Mouse (Mus musculus): ENCODE measurements around the gene Akap1.
A peak's percentile ranks its signal among the peaks of the same experiment; 100 is the strongest.
"Not testable (repeated sequence)": the region's sequence is repeated elsewhere in the genome, so short reads cannot be mapped to it uniquely, and the experiment has no call there.

Gene Akap1

DNA sequence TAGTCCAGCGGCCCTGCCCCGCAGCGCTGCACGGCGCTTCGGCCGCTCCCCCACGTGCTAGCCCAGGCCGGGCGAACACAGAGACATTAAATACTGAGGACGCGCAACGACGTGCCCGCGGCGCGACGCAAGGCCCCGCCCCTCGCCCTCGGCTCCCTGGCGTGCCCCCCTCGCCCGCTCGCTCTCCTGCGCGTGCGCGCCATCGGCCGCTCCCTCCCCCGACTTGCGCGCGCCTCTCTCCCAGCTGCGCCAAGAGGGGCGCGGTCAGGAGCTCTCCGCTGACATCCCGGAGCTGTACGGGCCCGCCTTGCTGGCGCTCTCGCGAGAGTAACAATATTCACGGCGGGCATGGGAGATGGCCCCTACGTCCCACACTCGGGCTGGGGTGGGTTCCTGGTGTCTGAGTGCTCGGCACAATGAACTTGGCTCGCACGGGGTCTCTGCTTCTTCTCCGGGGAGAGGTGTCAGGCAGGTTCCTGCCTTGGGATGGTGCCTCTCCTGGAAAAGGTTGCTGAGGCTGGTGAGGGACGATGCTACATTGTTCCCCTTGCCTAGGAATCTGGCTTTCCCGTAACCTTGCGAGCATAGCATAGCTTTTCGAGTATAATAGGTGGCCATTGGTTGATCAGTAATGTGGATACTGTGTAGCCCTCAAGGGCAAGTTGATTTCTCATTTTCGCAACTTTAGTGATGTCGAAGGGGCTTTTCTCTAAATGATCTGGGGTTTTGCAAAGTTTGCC, at the start of gene Akap1:
TSS of gene Akap1 (minus strand) at position 129 of the 740 bp plus-strand sequence.
- DNase-seq (ENCODE audit: low read depth, low spot score) = peak; percentile 98

DNA sequence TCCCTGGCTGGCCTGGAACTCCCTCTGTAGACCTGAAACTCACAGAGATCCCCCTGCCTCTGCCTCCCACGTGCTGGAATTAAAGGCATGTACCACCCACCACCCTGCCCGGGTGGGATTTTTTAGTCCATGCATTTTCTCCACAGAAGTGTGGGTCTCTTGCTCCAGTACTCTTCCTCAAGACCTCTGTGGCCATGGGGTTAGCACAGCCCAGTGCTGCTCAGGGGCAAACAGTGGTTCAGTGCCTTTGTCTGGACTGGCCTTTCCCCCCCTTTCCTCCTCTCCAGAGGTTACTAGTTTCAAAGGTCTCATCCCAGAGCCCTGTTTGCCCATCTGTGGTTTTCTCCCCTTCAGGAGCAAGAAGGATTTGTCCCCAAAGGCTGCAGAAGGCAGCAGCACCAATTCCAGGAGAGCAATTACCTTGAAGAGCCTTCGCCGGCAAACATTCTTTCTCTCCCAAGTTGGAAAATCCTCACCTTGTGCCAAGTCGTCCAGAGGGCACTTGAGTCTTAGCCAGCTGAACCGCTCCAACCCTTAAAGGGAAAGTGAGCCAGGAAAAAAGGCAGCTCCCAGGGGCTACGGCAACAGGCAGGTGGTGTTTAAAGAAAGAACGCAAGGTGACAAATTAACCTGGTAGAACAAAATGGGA, 45.1 kb upstream of the Akap1 start:
- no peak for DNase-seq (ENCODE audit: low read depth, low spot score)

DNA sequence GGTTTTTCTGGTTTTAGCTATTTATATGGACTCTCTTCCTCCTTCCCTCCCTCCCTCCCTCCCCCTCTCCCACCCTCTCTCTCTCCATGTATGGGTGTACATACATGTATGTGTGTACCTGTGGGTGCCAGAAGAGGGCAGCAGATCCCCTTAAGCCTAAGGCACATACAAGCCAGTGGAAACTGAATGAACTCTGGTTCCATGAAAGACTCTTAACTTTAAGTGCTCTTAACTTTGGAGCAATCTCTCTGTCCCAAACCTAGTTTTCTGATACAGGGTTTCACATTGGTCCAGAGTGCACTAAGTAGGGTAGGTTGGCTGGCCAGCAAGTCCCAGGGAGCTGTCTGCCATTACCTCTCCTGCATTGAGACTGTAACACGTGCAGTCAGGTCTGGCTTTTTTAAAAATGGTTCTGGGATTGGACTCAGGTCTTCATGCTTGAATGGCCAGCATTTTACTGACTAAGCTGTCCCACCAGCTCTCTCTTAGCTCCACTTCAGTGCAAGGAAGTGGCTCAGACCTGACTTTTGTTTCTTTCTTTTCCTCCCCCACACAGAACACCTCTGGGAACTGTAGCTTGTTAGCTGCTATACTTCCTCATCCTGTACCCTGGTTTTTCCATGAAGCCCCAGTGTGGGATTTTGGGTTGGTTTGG, 44.3 kb upstream of the Akap1 start:
- peak; percentile 75 for DNase-seq (ENCODE audit: low read depth, low spot score)

DNA sequence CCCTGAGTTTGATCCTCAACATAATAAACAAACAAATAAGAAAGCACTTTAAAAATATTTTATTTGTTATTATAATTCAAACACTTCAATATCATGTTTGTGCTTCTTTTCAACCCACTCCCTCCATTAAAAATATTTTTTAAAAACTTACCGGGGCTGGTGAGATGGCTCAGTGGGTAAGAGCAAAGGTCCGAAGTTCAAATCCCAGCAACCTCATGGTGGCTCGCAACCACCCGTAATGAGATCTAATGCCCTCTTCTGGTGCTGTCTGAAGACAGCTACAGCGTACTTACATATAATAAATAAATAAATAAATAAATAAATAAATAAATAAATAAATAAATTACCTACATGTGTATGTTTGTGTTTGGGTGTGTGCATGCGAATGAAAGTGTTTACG, 43.5 kb upstream of the Akap1 start:
- no peak for DNase-seq (ENCODE audit: low read depth, low spot score)

DNA sequence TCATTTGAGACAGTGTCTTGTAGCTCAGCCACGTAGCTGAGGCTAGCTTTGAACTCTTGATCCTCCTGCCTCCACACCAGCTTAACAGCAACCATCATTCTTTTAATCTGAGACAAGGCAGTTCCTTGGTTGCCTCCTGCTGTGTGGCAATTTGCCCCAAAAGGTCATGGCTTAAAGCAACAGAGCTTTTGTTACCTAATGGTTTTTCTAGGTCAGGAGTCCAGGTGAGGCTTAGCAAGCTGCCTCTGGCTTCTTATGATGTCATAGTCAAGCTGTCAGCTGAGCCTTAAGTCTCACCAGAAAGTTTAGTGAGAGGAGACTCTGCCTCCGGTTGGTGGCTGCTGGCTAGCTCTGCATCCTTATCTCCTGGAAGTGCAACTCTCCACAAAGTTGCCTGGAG, 41.2 kb upstream of the Akap1 start:
- DNase-seq (ENCODE audit: low read depth, low spot score) = no peak

DNA sequence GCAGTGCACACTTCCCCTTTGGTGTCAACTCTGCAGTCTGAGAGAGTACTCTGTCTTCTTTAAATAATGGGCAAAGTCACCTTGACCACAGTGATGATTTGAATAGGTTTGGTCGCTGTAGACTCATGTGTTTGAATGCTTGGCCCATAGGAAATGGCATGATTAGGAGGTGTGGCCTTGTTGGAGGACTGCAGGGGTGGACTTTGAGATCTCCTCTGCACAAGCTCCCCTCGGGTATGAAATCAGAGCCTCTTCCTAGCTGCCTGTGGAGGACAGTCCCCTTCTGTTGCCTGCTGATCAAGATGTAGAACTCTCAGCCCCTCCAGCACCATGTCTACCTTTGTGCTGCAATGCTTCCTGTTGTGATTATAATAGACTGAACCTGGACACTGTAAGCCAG, 39.7 kb upstream of the Akap1 start:
- DNase-seq (ENCODE audit: low read depth, low spot score) = peak; percentile 46

DNA sequence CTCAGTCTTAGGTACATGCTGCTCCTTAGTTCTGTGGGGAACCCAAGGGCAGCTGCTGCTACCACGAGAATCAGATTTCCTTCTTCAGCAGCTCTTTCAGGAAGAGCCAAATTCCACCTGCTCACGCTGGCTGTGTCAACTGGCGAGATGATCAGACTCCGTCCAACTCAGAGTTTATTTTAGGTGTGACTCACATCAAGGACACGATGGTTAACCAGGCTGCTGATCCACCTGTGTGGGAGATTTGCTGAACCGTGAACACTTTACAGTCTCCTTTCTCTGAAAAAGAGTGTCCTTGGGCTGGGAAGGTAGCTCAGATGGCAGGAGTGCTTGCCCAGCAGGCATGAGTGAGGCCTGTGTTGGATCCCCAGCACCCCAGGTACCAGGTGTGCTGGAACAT, 38.4 kb upstream of the Akap1 start:
- no peak for DNase-seq (ENCODE audit: low read depth, low spot score)

DNA sequence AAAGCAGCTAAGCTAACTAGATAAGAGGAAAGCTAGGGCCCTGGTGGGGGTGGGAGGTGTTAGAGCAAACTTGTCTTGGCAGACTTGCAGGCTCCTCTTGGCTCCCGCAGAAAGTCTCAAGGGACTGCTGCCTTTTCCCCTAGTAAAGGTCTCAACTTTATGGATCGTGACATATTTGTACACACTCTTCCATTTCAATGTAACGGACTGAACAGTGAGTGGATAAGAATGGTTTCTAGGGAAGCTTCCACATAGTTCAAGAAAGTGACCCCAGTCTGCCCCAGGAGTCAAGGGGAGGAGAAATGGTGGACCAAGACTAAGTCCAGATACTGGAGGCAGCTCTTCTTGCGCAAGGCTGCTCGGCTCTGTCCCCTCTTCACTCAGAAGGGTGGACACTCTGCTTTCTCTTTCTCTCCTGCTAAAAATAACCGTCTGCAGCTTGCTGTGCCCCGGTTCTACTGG, 37.0 kb upstream of the Akap1 start:
- DNase-seq (ENCODE audit: low read depth, low spot score) = no peak

DNA sequence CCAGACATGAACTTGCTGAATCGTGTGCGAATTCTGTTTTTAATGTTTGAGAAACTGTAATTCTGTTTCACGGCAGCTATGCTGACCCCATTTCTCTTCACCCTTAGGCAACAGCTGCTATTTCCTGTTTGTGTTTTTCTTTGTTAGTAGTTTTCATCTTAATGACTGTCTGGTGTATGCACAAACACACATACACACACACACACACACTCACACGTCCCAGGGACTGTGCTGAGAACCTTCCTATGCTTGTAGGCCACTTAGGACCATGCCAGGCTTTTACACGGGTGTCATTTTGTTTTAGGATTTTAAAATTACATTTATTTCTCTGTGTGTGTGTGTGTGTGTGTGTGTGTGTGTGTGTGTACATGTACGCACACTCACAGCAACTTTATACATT, 35.2 kb upstream of the Akap1 start:
- DNase-seq (ENCODE audit: low read depth, low spot score) = no peak

DNA sequence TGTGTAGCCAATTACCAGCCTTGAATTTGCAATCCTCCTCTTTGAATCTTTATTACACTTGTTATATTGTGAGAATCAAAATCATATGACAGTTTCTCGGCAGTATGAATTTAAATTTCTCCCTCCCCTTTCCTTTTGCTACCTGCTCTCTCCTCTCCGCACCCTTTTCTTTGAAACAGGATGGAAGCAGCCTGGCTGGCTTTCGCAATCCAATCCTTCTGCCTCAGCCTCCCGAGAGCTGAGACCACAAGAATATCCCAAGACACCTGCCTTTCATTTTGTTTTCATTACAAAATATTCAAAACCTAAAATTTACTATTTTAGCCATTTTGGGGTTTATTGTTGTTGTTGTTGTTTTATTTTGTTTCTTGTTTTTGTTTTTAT, 34.0 kb upstream of the Akap1 start:
- DNase-seq (ENCODE audit: low read depth, low spot score) = no peak

DNA sequence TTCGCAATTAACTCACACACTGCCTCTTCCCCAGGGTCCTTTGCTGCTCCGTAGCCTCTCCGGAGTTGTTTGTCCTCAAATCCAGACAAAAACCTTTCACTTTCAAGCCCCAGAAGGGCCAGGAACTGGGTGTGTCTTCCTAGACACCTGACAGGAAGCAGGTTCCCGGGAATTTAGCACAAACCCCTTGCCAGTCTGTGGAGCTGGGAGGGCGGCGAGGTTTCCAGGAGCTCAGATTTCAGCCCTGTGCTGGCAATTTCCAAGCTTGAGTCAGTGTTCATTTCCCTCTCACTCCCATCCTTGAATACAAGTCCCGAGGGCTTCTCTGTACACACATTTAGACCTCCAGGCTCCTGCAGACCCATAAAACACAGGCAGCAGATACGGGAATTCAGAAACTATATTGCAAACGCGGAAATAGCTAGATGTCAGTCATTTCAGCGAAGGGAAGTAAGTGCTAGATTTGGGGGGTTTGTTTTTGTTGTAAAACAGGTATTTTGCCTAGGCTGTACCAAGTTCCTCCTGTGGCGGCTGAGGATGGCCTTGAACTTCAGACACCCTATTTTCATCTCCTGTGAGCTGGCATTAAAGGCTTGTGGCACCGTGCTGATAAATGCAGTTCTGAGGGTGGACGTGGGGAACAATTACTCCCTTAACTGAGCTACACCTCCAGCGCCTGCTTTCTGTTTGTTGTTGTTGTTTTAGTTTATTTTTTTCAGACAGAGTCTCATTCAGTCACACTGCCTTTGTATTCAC, 33.4 kb upstream of the Akap1 start:
- no peak for DNase-seq (ENCODE audit: low read depth, low spot score)

DNA sequence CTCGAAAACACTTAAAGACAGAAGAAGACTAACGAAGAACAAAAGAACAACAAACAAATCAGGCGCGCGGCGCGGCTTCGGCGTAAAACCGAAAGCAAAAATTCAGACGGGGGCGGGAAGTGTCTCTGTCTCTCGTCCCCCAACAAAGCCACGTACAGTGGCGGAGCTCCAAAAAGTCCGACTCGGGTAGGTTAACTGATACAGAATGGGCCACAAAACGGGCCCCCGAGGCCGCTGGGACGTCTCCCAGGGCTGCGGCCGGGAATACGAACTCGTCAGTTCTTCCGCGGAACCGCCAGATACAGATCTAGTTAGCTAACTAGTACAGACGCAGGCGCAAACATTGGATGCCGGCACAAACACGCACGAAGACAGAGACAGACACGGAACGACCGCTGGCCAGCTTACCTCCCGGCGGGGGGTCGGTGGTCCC, 31.4 kb upstream of the Akap1 start:
- not testable (repeated sequence) for DNase-seq (ENCODE audit: low read depth, low spot score)

DNA sequence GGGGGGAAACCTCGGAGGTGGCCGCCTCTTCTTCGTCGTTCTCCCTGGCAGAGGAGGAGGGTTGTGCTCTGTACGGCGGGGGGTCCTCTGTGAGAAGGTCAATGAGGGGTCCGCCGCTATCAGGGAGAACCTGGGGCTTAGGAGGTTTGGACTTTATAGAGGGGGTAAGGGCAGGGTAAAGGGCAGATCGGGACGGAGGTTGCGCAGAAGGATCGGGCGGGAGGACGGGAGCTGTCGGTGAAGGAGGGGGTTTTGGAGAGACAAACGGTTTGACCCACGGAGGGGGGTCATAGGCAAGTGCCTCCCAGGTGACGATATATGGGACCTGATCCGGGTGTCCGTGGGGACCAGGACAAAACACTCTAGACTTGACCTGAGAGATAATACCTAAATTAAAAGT, 30.8 kb upstream of the Akap1 start:
- not testable (repeated sequence) for DNase-seq (ENCODE audit: low read depth, low spot score)

DNA sequence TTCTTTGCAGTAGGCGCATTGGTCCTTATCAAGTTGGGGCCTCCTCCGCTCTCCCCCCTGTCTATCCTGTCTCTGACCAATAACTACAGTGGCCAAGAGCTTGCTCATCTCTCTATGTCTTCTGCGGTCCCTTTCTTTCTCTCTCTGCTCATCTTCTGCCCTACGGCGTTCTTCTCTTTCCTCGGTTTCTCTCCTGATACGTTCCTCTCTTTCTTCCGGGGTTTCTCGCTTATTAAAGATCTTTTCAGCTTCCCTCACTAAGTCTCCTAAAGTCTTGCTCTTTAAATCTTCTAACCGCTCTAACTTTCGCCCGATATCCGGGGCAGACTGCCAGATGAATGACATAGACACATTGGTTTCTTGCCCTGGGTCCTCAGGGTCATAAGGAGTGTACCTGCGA, 29.9 kb upstream of the Akap1 start:
- DNase-seq (ENCODE audit: low read depth, low spot score) = not testable (repeated sequence)

DNA sequence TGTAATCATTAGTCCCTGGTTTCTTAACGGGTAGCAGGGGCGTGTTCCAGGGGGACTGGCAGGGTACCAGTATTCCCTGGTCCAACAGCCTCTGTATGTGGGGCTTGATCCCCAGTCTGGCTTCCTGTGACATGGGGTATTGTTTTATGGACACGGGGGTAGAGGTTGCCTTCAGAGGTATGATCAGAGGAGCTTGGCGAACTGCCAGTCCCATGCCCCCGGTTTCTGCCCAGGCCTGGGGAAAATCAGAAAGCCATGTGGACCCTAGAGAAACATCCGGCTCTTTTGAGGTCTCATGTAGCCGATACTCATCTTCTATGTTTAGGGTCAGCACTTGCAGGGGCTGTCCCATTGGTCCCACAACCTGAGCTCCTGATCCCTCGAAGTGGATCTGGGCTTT, 29.1 kb upstream of the Akap1 start:
- DNase-seq (ENCODE audit: low read depth, low spot score) = not testable (repeated sequence)

DNA sequence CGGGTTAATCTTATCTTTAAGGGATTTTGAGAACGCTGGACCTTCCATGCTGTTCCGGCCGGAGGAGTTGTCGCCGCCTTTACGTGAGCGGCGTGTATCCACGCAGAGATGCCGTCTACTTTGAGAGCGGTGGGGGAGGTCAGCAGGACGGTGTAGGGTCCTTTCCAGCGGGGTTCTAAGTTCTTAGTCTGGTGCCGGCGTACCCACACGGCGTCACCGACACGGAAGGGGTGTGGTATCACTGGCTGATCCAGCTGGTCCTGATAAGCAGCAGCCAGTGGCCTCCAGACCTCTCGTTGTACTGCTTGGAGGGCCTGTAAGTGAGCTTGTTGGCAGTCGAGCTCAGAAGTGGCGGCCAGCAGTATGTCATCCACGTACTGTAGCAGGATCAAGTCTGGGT, 28.4 kb upstream of the Akap1 start:
- not testable (repeated sequence) for DNase-seq (ENCODE audit: low read depth, low spot score)

DNA sequence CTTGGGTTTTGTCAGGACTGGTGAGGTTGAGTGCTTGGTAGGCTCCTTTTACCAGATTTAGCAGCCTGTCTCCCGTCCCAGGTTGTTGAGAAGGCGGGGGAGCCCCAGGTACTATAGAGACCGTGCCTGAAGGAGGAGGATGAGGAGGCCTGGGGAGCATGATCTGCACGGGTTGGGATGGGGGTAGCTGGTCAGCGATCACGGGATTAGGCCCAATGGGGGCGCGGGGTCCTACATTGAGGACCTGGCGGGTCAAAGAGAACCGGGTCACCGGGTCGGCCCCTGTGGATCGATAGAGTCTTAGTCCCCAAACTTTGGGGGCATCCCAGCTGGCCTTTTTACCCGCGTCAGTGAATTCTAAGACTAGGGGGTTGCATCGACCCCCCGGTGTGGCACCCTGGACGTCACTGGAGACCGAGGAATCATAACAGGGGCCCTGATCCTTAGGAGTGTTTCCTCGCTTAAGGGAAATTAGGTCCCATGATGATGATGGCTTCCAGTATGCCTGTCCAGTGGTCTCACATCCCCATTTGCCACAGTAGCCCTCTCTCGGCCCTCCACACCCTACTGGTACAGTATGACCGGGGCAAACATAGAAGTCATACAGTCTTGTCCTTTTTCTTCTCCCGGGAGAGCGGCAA, 27.7 kb upstream of the Akap1 start:
- not testable (repeated sequence) for DNase-seq (ENCODE audit: low read depth, low spot score)

DNA sequence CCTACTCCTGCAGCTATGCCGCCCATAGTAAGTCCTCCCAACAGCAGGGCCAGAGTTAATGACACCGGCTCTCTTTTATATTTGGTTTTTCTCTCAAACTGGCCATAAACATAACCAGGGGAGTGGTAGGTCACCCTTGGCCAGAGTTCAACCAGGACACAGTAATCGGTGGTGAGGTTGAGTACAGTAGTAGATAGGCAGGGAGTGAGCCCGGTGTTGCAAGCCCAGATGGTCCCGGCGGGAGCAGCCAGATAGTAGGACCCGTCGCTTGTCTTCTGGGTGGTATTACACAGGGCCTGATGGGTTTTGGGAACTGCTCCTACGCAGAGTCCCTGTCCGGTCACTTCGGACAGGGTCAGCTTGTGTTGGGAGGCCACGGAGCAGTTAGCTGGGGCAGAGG, 27.1 kb upstream of the Akap1 start:
- not testable (repeated sequence) for DNase-seq (ENCODE audit: low read depth, low spot score)

DNA sequence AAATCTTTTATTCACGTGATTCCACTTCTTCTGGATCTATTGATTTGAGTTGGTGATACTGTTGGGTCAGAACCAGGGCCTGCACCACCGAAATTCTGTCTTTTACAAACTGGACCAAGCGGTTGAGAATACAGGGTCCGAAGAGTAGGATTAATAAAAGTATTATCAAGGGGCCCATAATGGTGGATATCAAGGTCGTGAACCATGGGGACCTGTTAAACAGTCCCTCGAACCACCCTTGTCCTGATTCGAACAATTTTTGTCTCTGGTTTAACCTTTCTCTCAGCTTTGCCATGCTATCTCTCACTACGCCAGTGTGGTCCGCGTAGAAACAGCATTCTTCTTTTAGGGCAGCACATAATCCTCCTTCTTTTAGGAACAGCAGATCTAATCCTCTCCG, 26.5 kb upstream of the Akap1 start:
- DNase-seq (ENCODE audit: low read depth, low spot score) = not testable (repeated sequence)

DNA sequence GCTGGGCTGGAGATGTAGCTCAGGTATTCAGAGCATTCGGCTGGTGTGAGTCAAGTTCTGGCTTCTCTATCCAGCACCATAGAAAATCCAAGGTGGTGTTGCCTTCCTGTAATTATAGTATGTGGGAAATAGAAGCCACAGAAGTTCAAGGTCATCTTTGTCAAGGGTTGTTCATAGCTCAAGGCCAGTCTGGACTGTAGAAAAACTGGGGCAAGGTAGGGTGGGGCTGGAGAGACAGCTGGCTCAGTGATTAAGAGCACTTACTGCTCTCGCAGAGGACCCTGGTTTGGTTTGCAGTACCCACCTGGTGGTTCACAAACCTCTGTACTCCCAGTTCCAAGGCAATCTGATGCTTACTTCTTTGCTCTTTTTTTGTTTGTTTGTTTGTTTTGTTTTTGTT, 24.6 kb upstream of the Akap1 start:
- no peak for DNase-seq (ENCODE audit: low read depth, low spot score)

DNA sequence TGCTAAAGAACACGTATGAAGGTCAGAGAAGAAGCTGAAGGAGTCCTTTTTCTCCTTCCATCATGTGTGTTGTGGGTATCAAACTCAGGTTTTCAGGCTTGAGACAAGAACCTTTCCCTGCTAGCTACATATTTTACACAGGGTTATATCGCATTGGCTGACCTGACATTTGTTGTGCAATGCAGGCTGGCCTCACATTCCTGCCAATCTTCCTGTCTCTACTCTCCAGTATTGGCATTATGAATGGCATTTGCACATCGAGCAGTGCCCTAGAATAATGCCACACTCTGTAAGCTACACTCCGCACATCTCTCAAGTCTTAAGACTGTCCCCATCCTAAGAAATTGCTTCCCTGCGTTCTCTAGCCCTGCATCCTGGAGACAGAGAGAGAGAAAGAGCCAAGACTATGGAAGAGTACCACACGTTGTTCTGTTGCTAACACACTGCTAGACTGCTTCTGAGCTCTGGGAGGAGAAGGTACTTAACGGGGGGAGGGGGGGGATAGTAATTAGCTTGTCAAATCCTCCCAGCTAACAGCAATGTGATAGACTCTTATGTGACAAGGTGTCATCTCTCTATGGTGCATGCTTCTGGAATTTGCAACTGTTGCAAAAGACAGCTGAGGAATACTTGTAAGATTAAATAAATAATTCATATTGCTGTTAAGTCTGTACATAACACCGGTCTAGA, 20.1 kb upstream of the Akap1 start:
- DNase-seq (ENCODE audit: low read depth, low spot score) = no peak
